Mouse (Mus musculus) testis, adult 2 months (tissue): ENCODE results near the gene Crim1.

Experiments used
- CTCF ChIP-seq: fragments of 200-500 bp; IDR thresholded peaks from 2 replicates; pipeline ENCODE4 v1.5.1; 2012; ENCODE audit warnings: low read depth, mild to moderate bottlenecking, inconsistent platforms, low read length, moderate library complexity; ENCODE audit not compliant: control insufficient read depth, insufficient read depth, insufficient replicate concordance
- POLR2A ChIP-seq: fragments of 200-500 bp; IDR thresholded peaks from 2 replicates; pipeline ENCODE4 v1.6.1; 2012; ENCODE audit warnings: low read depth, mild to moderate bottlenecking, inconsistent platforms, low read length, moderate library complexity; ENCODE audit not compliant: control insufficient read depth

- TF ChIP-seq CTCF = no peak
- TF ChIP-seq POLR2A = no peak
Measured at GRCm38 (mm10) chr17:78274609-78275506, 74.8 kb downstream of the Crim1 start.
